In genomic region chr16:33832728-33833428, GRCm38 (mm10) we compare ENCODE assay signal across 8 mouse cellular contexts. TPM values are rescaled to one million over a fixed set of nuclear protein-coding genes. Genes with fewer than 3 reads are reported as not detected.
DNase-seq lines count a peak whose midpoint lies in the region; ATAC-seq lines count a peak whose summit lies in the region.

No protein-coding gene starts in this region.

- peak overlapping the region; percentile 21 for H3K4me3 ChIP-seq in forebrain, embryonic 13.5 days

- ATAC-seq in forebrain, embryonic 13.5 days: peak; percentile 76
- peak; percentile 81 for ATAC-seq in inflammation-experienced regulatory T-cells, adult 6 months

- H3K27ac ChIP-seq in forebrain, embryonic 13.5 days: peak overlapping the region; percentile 55; the same call in 1 of the 2 replicates

- peak; percentile 52 to 79 for DNase-seq in adrenal gland, adult (ENCODE audit: inconsistent age in 2 of 2, low spot score in 1 of 2)
- no peak for DNase-seq in adrenal gland, adult 8-10 months
- DNase-seq in MN1 (ENCODE audit: low spot score): peak; percentile 22
- peak; percentile 42 for DNase-seq in lung, postnatal 36 days
- peak; percentile 71 for DNase-seq in thymus, postnatal 0 days (ENCODE audit: low spot score)
- no peak for DNase-seq in urinary bladder, postnatal 4 days (ENCODE audit: low spot score in 2 of 2)

- peaks cover 68% of the 10 kb centered on the region for H3K27me3 ChIP-seq in forebrain, embryonic 13.5 days

- peak overlapping the region; percentile 59 for H3K4me2 ChIP-seq in forebrain, embryonic 13.5 days

- no peaks in the 10 kb centered on the region for H3K36me3 ChIP-seq in forebrain, embryonic 13.5 days (ENCODE audit: poor library complexity, severe bottlenecking)

- H3K9me3 ChIP-seq in forebrain, embryonic 13.5 days (replicated peaks): no peaks in the 10 kb centered on the region

- H3K9ac ChIP-seq in forebrain, embryonic 13.5 days: no peak overlapping the region

- peaks cover 39% of the 10 kb centered on the region for H3K4me1 ChIP-seq in forebrain, embryonic 13.5 days

- 1% methylated on average over 21 of the region's 21 CpGs for WGBS in forebrain, embryonic 13.5 days

RNA-seq across cellular contexts. Expression of gene Itgb5, which starts 3.4 kb away (rescaled TPM):
- 100 to 1,000 TPM; 230 to 292 (median 261) TPM for total RNA-seq in adrenal gland, adult 8-10 months (2022)
- polyA plus RNA-seq in forebrain, embryonic 13.5 days (2015; fragmentation: Nextera tagmentation; extraction: Ambion mirVana): 1.8 and 2.5 TPM in 2 replicates
- 1 to 10 TPM; 1.3 to 2.8 (median 1.7) TPM for polyA plus RNA-seq in inflammation-experienced regulatory T-cells, adult 6 months (2017; shearing (Covaris generic))
- polyA plus RNA-seq in thymus, postnatal 0 days (2015; fragmentation: Nextera tagmentation; extraction: Ambion mirVana): 5.1 and 5.5 TPM in 2 replicates

RNA-seq across cellular contexts. Expression of gene Muc13, which starts 39.0 kb away (rescaled TPM):
- total RNA-seq in adrenal gland, adult 8-10 months (2022): under 1 TPM in 1 of 4 experiments, not detected in 3; 0.09 TPM
- 0.08 TPM in 1 of 2 replicates, not detected in the other for polyA plus RNA-seq in forebrain, embryonic 13.5 days (2015; fragmentation: Nextera tagmentation; extraction: Ambion mirVana)
- polyA plus RNA-seq in inflammation-experienced regulatory T-cells, adult 6 months (2017; shearing (Covaris generic)): under 1 TPM in 1 of 3 experiments, not detected in 2; 0.78 TPM
- polyA plus RNA-seq in thymus, postnatal 0 days (2015; fragmentation: Nextera tagmentation; extraction: Ambion mirVana): 0.48 and 0.69 TPM in 2 replicates

Comparison
In these comparisons a context has a peak if more than half of its experiments do, and no peak if none do; other contexts are left out.
1. DNase-seq: peak in adrenal gland, adult (2 of 2), MN1 (single experiment), lung, postnatal 36 days (single experiment) and thymus, postnatal 0 days (single experiment); none in adrenal gland, adult 8-10 months (single experiment) and urinary bladder, postnatal 4 days (0 of 2).